Mouse (Mus musculus) thymus, adult 18-20 months (tissue): ENCODE results near the gene Olfr816.
"Not testable (repeated sequence)": the region's sequence is repeated elsewhere in the genome, so short reads cannot be mapped to it uniquely, and the experiment has no call there.

ENCODE experiments used
- DNase-seq, 2 experiments: peaks; one replicate each; pipeline ENCODE4 v3.0.0; 2022; ENCODE audit warnings: mixed read lengths in 2 of 2

Olfr816 gene

GRCm38 (mm10) chr10:129915497-129915896, at the start of gene Olfr816:
Gene Olfr816 (minus strand): TSS chr10:129915597.
- no peak for DNase-seq

GRCm38 (mm10) chr10:129949000-129949399, 33.6 kb upstream of the Olfr816 start, which contains the start of gene Olfr818:
Gene Olfr818 (minus strand): TSS chr10:129949100.
- no peak for DNase-seq

GRCm38 (mm10) chr10:129905767-129906166, 9.6 kb downstream of the Olfr816 start, which contains the start of gene Olfr815:
Gene Olfr815 (minus strand): TSS chr10:129905867.
- DNase-seq = not testable (repeated sequence)

- no peak for DNase-seq
Measured at GRCm38 (mm10) chr10:129885934-129886333, 29.5 kb downstream of the Olfr816 start.

- not testable (repeated sequence) for DNase-seq
Measured at GRCm38 (mm10) chr10:129885496-129885895, 29.9 kb downstream of the Olfr816 start.

- DNase-seq = not testable (repeated sequence)
Measured at GRCm38 (mm10) chr10:129879751-129880150, 35.6 kb downstream of the Olfr816 start, which contains the start of gene Olfr814. Gene Olfr814 (minus strand): TSS chr10:129879851.
